14 mouse cellular contexts compared by ENCODE assay signal in genomic region chr5:8722224-8722623, GRCm38 (mm10).
"Had no signal": no experiment of that assay in that cellular context is flagged by ENCODE, and none has a peak within 500 bp of the region (broad histone marks: within the 10 kb centered on the region; RNA-seq: fewer than 3 reads in every experiment).

No protein-coding gene starts in this region.

- H3K4me1 ChIP-seq: limb, embryonic 12.5 days; megakaryocyte, embryonic 14.5 days; neural tube, embryonic 12.5 days had no signal

- H3K27me3 ChIP-seq: limb, embryonic 12.5 days; megakaryocyte, embryonic 14.5 days; neural tube, embryonic 12.5 days had no signal

- H3K27ac ChIP-seq: limb, embryonic 12.5 days; liver, embryonic 14.5 days; macrophage; neural tube, embryonic 12.5 days had no signal

- DNase-seq: kidney, adult 8-10 months; kidney, postnatal 25 days; liver; lung, adult 2 months; midbrain, embryonic 14.5 days; right cerebral cortex, postnatal 4 days; spleen, adult 18-20 months; thymus, adult 18-20 months; thymus, postnatal 14 days had no signal

- H3K9ac ChIP-seq: limb, embryonic 12.5 days; liver, embryonic 14.5 days; neural tube, embryonic 12.5 days had no signal

- H3K4me2 ChIP-seq: limb, embryonic 12.5 days; neural tube, embryonic 12.5 days had no signal

- H3K4me3 ChIP-seq: limb, embryonic 12.5 days; megakaryocyte, embryonic 14.5 days; neural tube, embryonic 12.5 days had no signal

- H3K9me3 ChIP-seq: limb, embryonic 12.5 days; megakaryocyte, embryonic 14.5 days; neural tube, embryonic 12.5 days had no signal

- H3K36me3 ChIP-seq: limb, embryonic 12.5 days; neural tube, embryonic 12.5 days had no signal
